Mouse (Mus musculus) testis, adult 2 months (tissue): Measurements from ENCODE around the gene Lpxn.

ENCODE experiments used
- CTCF ChIP-seq: fragments of 200-500 bp; IDR thresholded peaks from 2 replicates; pipeline ENCODE4 v1.5.1; 2012; ENCODE audit warnings: low read depth, mild to moderate bottlenecking, inconsistent platforms, low read length, moderate library complexity; ENCODE audit not compliant: control insufficient read depth, insufficient read depth, insufficient replicate concordance
- POLR2A ChIP-seq: fragments of 200-500 bp; IDR thresholded peaks from 2 replicates; pipeline ENCODE4 v1.6.1; 2012; ENCODE audit warnings: low read depth, mild to moderate bottlenecking, inconsistent platforms, low read length, moderate library complexity; ENCODE audit not compliant: control insufficient read depth

- TF ChIP-seq CTCF (no peak), POLR2A (no peak)
Measured at GRCm38 (mm10) chr19:12792374-12792773, 3.6 kb upstream of the Lpxn start.
